Mouse (Mus musculus) hindbrain, embryonic 12.5 days (tissue): ENCODE measurements at regions not wholly inside any gene's neighbourhood (a gene's known extent, or its start where the extent isn't known, plus 50 kb on each side); places are given as distances from the start of the nearest gene placed in this dataset.
"Not testable (repeated sequence)": the region's sequence is repeated elsewhere in the genome, so short reads cannot be mapped to it uniquely, and the experiment has no call there.

ENCODE experiments used
- ATAC-seq: fragments of 200-750 bp; cut with Nextera tagmentation; 2 replicates; pipeline ENCODE4 v1.8.0; 2017; ENCODE audit warnings: moderate TSS enrichment; ENCODE audit not compliant: low FRiP score
- H3K27ac ChIP-seq: fragments of 300-500 bp; sonication (generic); 2 replicates; pipeline ENCODE4 v1.5.1; 2016; ENCODE audit warnings: mild to moderate bottlenecking
- H3K27me3 ChIP-seq: fragments of 300-500 bp; sonication (generic); 2 replicates; pipeline ENCODE4 v1.6.1; 2016; ENCODE audit warnings: mild to moderate bottlenecking
- H3K36me3 ChIP-seq: fragments of 300-500 bp; sonication (generic); 2 replicates; pipeline ENCODE4 v1.6.1; 2016; ENCODE audit warnings: mild to moderate bottlenecking
- H3K4me1 ChIP-seq: fragments of 300-500 bp; sonication (generic); 2 replicates; pipeline ENCODE4 v1.6.1; 2016
- H3K4me2 ChIP-seq: fragments of 300-500 bp; sonication (generic); replicated peaks from 2 replicates; pipeline ENCODE4 v1.6.1; 2016; ENCODE audit warnings: mild to moderate bottlenecking
- H3K4me3 ChIP-seq: fragments of 300-500 bp; sonication (generic); 2 replicates; pipeline ENCODE4 v1.5.1; 2016; ENCODE audit warnings: mild to moderate bottlenecking
- H3K9ac ChIP-seq: fragments of 300-500 bp; sonication (generic); 2 replicates; pipeline ENCODE4 v1.6.1; 2016; ENCODE audit warnings: mild to moderate bottlenecking, moderate library complexity
- H3K9me3 ChIP-seq: fragments of 300-500 bp; sonication (generic); replicated peaks from 2 replicates; pipeline ENCODE4 v1.6.1; 2016; ENCODE audit warnings: mild to moderate bottlenecking
- WGBS: fragments of 180-500 bp; shearing (Covaris S2); methylation state at CpG from one replicate; pipeline ENCODE4 v1.1.7; 2016; 5-methylcytosine and 5-hydroxymethylcytosine counted together

DNA sequence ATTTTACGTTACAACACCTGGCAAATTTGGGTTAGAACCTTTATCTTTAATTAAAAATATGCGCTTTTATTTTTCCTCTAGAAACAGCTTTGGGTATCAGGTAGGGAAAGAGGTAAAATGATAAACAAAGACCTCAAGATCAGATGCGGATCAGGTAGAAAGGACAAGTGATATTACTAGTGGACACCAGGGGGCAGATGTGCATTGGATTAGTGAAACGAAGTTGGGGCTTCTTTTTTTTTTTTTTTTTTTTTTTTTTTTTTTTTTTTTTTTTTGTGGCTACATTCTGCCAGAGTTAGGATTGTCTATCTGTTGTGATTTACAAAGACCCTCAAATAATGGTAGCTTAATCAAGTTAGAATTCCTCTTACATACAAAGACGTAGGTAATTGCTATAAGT lies 153.8 kb downstream of the Cd109 start:
- WGBS: 39% methylated on average over 5 of the region's 5 CpGs
- ATAC-seq: no peak
- no peak overlapping the region for H3K4me2 ChIP-seq
- H3K4me3 ChIP-seq: no peak overlapping the region
- no peaks in the 10 kb centered on the region for H3K36me3 ChIP-seq
- no peaks in the 10 kb centered on the region for H3K4me1 ChIP-seq
- no peak overlapping the region for H3K9ac ChIP-seq
- no peaks in the 10 kb centered on the region for H3K9me3 ChIP-seq
- no peak overlapping the region for H3K27ac ChIP-seq
- no peaks in the 10 kb centered on the region for H3K27me3 ChIP-seq

DNA sequence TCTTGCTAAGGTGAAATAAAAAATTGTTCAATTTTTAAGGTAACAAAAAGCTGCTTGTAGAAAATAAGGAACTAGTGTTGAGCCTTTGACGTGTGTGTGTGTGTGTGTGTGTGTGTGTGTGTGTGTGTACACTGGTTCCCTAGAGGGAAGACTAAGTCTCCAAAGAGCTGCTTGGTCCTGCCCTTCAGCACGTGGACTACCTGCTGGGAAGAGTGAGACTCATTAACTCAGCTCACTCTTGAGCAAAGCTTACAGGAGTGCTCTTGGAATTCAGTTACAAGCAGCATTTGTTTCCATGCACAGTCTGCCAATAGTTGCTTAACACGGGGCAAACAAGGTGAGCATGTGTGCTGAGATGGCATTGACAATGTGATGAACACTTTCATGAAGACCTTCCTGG lies 158.6 kb downstream of the Cd109 start:
- Histone ChIP-seq H3K4me1 (no peaks in the 10 kb centered on the region), H3K27me3 (no peaks in the 10 kb centered on the region), H3K4me3 (no peak overlapping the region), H3K9me3 (no peaks in the 10 kb centered on the region), H3K9ac (no peak overlapping the region), H3K36me3 (no peaks in the 10 kb centered on the region), H3K27ac (no peak overlapping the region), H3K4me2 (no peak overlapping the region)
- no peak for ATAC-seq
- 57% methylated on average over 3 of the region's 3 CpGs for WGBS

- Histone ChIP-seq H3K4me1 (no peaks in the 10 kb centered on the region), H3K27ac (no peak overlapping the region), H3K4me3 (no peak overlapping the region), H3K27me3 (no peaks in the 10 kb centered on the region), H3K36me3 (no peaks in the 10 kb centered on the region), H3K4me2 (no peak overlapping the region), H3K9me3 (no peaks in the 10 kb centered on the region), H3K9ac (no peak overlapping the region)
- peak; percentile 26; the same call in 1 of the 2 replicates for ATAC-seq
- 18% methylated on average over 5 of the region's 5 CpGs for WGBS
These were observed 160.1 kb downstream of the Cd109 start for GRCm38 (mm10) chr9:78775462-78775861.

DNA sequence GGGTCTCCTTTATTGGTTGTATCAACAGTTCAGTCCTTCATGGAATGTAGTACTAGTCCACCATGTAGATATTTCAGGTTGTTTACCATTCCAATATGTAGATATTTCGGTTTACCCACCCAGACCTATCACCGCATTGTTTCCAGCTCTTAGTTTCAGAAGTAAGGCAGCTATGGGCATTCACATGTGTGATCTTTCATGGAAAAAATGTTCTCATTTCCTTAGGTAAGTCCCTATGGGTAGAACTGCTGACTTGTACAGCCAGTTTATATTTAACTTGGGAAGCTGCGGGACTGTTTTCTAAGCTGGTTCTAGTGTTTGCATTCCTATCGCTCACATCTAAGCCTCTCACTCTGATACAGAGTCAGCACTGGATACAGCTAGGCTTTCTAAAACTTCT lies 165.2 kb downstream of the Cd109 start:
- Histone ChIP-seq H3K27ac (no peak overlapping the region), H3K4me3 (no peak overlapping the region), H3K4me1 (no peaks in the 10 kb centered on the region), H3K9me3 (no peaks in the 10 kb centered on the region), H3K4me2 (no peak overlapping the region), H3K9ac (no peak overlapping the region), H3K27me3 (no peaks in the 10 kb centered on the region), H3K36me3 (no peaks in the 10 kb centered on the region)
- 85% methylated on average over 4 of the region's 4 CpGs for WGBS
- ATAC-seq: no peak

DNA sequence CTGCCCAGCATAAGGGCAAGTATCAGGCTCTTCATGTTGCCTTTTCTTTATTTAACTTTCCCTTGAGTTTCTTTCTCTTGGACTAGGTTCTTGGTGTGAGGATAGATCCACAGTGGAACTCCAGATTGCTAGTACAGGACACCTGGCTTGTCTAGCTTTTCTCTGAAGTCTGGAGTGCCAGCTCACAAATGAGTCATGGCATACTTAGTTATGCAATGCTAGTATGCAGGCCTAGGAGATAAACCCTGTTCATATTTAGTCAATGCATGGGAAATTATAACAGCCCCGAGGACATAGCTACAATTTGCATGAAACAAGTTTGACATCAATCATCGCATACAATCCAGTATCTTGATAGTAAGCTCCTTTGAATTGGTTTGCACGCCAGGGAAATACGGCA lies 167.0 kb downstream of the Cd109 start:
- H3K9ac ChIP-seq: no peak overlapping the region
- H3K27ac ChIP-seq: no peak overlapping the region
- WGBS: 90% methylated on average over 4 of the region's 4 CpGs
- H3K4me1 ChIP-seq: no peaks in the 10 kb centered on the region
- H3K4me2 ChIP-seq: no peak overlapping the region
- no peaks in the 10 kb centered on the region for H3K9me3 ChIP-seq
- no peak overlapping the region for H3K4me3 ChIP-seq
- no peaks in the 10 kb centered on the region for H3K36me3 ChIP-seq
- no peak for ATAC-seq
- H3K27me3 ChIP-seq: no peaks in the 10 kb centered on the region

DNA sequence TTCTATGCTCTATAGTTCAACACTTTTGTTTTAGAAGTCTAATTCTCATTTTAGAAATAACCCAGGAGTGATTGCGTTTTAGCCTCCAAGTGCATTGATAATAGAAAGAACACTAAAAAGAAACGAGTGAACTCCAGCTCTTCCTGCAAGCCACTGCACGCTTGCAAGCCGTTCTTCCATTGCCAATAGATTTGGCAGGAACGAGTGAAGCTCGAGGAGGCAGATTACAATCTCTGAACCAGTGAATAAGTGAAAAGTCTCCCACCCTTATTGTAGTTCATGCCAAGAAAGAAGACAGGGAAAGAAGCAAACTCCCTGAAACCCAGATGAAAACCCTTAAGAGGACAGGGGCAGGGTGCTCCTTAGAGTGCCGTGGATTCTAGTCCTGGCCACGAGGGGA lies 167.5 kb downstream of the Cd109 start:
- H3K4me2 ChIP-seq: no peak overlapping the region
- no peaks in the 10 kb centered on the region for H3K36me3 ChIP-seq
- H3K27me3 ChIP-seq: no peaks in the 10 kb centered on the region
- no peak overlapping the region for H3K4me3 ChIP-seq
- no peak overlapping the region for H3K27ac ChIP-seq
- WGBS: 85% methylated on average over 8 of the region's 8 CpGs
- no peak for ATAC-seq
- H3K9ac ChIP-seq: no peak overlapping the region
- no peaks in the 10 kb centered on the region for H3K9me3 ChIP-seq
- no peaks in the 10 kb centered on the region for H3K4me1 ChIP-seq

GRCm38 (mm10) chr9:78787866-78788265 lies 172.5 kb downstream of the Cd109 start:
- Histone ChIP-seq H3K27me3 (no peaks in the 10 kb centered on the region), H3K9me3 (no peaks in the 10 kb centered on the region), H3K4me2 (no peak overlapping the region), H3K4me3 (no peak overlapping the region), H3K36me3 (no peaks in the 10 kb centered on the region), H3K9ac (no peak overlapping the region), H3K4me1 (no peaks in the 10 kb centered on the region), H3K27ac (no peak overlapping the region)
- peak; percentile 79 for ATAC-seq
- 3% methylated on average over 1 of the region's 1 CpGs for WGBS

DNA sequence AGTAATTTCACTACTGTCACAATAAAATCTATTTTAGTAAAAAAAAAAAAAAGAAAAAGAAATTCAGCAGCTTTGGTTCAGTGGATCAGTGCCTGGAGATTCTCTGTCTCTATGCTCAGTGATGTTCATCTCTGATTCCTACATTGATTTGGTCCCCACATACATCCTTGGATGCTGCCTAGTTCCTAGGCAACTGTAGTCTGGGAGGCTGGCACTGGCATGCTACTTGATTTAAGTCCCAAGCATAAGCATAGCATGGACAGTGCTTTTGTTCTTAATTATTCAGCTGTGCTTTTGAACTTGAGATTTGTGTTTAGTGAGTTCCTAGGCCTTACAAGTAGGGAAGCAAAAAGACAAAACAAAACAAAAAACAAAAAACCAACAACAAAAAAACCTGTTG lies 174.4 kb downstream of the Cd109 start:
- Histone ChIP-seq H3K36me3 (no peaks in the 10 kb centered on the region), H3K9me3 (no peaks in the 10 kb centered on the region), H3K27ac (no peak overlapping the region), H3K9ac (no peak overlapping the region), H3K4me3 (no peak overlapping the region), H3K4me2 (no peak overlapping the region), H3K27me3 (no peaks in the 10 kb centered on the region), H3K4me1 (no peaks in the 10 kb centered on the region)
- ATAC-seq: peak; percentile 80

DNA sequence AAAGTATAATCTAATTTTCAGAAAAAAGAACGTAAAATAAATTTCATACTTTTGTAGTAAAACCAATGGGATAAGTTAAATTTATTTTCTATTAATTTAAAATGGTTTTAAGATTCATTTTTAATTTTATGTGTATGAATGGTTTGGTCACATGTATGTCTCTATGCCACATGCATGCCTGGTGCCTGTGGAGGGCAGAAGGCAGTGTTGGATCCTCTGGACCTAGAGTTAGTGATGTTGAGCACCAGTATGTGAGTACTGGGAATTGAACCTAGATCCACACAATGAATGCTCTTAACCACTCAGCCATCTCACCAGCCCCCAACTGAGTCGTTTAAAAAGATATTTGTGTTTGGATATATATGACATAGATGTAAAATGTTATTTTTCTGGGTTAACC lies 174.8 kb downstream of the Cd109 start:
- no peak overlapping the region for H3K27ac ChIP-seq
- ATAC-seq: no peak
- H3K4me2 ChIP-seq: no peak overlapping the region
- no peaks in the 10 kb centered on the region for H3K4me1 ChIP-seq
- H3K9ac ChIP-seq: no peak overlapping the region
- WGBS: 89% methylated on average over 2 of the region's 2 CpGs
- no peaks in the 10 kb centered on the region for H3K27me3 ChIP-seq
- H3K36me3 ChIP-seq: no peaks in the 10 kb centered on the region
- H3K4me3 ChIP-seq: no peak overlapping the region
- no peaks in the 10 kb centered on the region for H3K9me3 ChIP-seq

- 60% methylated on average over 1 of the region's 1 CpGs for WGBS
- ATAC-seq: no peak
These were observed 180.5 kb downstream of the Cd109 start for GRCm38 (mm10) chr9:78795801-78796200.

DNA sequence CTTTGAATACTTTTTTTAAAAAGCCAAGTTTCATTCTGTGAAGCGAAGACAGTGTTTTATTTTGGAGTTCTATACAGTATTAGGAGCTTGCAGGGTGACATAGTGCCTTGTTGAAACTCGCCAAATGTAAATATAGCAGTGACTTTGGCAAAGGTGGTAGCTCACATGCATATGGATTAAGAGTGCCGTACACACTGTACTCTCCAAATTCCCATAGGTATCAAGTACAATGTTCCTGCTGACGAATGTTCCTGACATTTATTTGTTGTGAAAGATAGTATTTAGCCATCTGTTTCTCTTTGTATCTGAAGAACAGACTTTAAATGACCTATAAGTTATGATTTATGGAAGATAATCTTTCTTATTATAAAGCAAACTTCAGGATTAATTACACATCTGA lies 201.9 kb downstream of the Cd109 start:
- no peak overlapping the region for H3K4me2 ChIP-seq
- 75% methylated on average over 4 of the region's 4 CpGs for WGBS
- ATAC-seq: no peak
- H3K4me1 ChIP-seq: no peaks in the 10 kb centered on the region
- H3K4me3 ChIP-seq: no peak overlapping the region
- no peaks in the 10 kb centered on the region for H3K27me3 ChIP-seq
- no peak overlapping the region for H3K9ac ChIP-seq
- H3K36me3 ChIP-seq: no peaks in the 10 kb centered on the region
- no peaks in the 10 kb centered on the region for H3K9me3 ChIP-seq
- H3K27ac ChIP-seq: no peak overlapping the region

More at GRCm38 (mm10) chr9:78795801-78796200, 180.5 kb downstream of the Cd109 start:
- H3K4me3 ChIP-seq: no peak overlapping the region
- no peaks in the 10 kb centered on the region for H3K4me1 ChIP-seq
- H3K27ac ChIP-seq: no peak overlapping the region
- H3K27me3 ChIP-seq: no peaks in the 10 kb centered on the region
- H3K9ac ChIP-seq: no peak overlapping the region
- no peaks in the 10 kb centered on the region for H3K36me3 ChIP-seq
- no peaks in the 10 kb centered on the region for H3K9me3 ChIP-seq
- no peak overlapping the region for H3K4me2 ChIP-seq

DNA sequence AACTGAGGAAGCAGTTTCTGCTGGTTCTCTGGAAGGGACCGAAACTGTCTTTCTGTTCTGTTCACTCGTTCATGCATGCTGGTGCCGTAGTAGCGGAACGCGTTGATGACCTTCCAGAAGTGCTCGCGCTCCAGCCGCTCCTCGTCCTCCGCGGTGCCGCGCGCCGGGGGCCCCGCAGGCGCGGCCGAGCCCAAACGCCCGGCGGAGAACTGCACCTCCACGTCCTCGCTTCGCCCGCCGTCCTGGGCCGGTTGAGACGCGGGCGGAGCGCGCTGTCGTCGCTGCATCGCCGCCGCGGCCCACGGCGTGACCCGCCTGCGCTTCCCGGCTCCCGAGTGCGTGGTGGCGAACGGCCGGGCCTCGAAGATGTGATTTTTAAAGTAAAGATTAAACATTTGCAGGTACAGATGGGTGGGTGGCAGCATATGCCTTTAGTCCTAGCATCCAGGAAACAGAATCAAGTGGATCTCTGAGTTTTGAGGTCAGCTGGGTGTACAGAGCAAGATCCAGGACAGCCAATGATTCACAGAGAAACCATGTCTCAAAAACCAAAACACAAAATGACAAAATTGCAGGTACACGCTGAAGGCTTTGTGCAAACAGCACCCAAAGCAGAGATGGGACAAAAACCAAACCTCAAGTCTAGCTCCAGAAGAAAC lies 206.3 kb downstream of the Cd109 start:
- H3K9me3 ChIP-seq, H3K27ac ChIP-seq, H3K27me3 ChIP-seq, H3K4me1 ChIP-seq, H3K36me3 ChIP-seq: not testable (repeated sequence)
- 12% methylated on average over 45 of the region's 52 CpGs for WGBS
- peak; percentile 82 for ATAC-seq
- Histone ChIP-seq H3K4me3 (peak overlapping the region; percentile 33), H3K4me2 (peak overlapping the region; percentile 58), H3K9ac (peak overlapping the region; percentile 41; the same call in 1 of the 2 replicates)

DNA sequence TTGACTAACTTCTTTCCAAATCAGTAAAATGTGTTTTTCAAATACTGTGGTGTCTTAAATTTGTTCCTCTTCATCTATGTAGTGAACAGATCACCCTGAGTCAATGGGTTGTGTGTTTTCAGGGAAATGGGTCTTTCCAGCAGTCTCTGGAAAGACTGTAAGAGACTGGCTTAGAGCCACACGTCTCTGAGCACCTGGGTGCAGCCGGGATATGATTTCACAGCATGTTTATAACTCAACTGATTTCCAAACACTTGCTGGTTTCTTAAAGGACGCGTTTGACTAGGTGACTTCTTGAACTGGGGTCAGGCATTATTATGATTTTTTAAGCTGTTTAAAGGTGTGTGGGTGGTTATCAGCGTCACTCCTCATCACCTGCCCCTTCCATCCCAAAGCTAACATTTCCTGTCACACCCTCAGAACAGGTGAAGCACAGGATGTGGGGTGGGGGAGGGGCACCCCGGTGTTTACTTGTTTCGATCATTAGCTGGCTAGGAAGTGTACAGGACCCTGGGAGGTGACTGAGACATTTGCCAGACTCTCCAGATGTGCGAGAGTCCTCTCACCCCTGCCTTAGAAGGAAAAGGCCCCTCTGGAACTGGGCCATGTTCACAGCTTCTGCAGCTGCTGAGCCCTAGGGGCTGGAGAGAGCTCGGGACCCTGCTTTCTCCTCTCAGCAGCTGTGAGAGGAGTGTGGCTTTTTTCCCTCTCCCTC lies 229.8 kb downstream of the Cd109 start:
- no peaks in the 10 kb centered on the region for H3K27me3 ChIP-seq
- WGBS: 63% methylated on average over 9 of the region's 9 CpGs
- 0 out of 2 replicates have a peak, but pooled peaks cover 8% of the 10 kb centered on the region for H3K4me1 ChIP-seq
- H3K9me3 ChIP-seq: no peaks in the 10 kb centered on the region
- no peak overlapping the region for H3K27ac ChIP-seq
- no peak overlapping the region for H3K4me3 ChIP-seq
- no peak for ATAC-seq
- no peak overlapping the region for H3K4me2 ChIP-seq
- H3K36me3 ChIP-seq: no peaks in the 10 kb centered on the region
- no peak overlapping the region for H3K9ac ChIP-seq
